Mouse (Mus musculus): ENCODE data around the gene Uqcrc2.

Gene Uqcrc2

DNA sequence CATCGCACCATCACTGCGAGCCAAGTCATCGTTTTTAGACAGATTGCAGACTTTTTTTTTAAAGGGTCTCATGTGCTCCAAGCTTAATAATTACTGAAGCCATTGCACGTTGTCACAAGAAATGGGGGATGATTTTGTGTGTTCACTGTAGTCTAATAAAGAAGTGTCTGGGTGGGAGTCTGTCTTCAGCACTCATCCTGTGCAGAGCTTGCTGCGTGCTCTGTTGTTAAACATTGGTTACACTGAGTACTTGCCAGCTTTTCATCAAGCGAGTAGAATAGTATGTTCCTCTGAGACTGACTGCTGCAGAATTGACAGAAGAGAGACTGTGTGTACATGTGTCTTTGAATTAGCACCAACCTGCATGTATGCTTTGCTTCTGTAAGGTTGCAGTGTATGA lies 50.3 kb downstream of the Uqcrc2 start:
- no peak for DNase-seq (ENCODE audit: extremely low spot score, low read depth, low spot score)

DNA sequence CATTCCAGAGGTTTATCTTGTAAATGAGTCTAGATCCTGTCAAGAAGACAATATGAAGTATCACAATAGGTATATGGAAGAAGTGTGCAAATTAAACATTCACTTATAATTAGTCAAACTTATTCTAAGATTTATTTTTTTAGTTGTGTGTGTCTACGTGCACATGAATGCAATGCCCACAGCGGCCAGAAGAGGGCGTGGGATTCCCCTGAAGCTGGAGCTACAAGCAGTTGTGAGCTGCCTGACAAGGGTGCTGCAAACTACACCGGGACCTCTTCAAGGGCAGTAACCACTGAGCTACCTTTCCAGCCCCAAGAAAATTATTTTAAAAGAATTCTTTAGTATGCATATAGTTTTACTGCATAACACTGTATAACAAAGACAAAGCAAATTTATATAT lies 55.7 kb downstream of the Uqcrc2 start:
- DNase-seq (ENCODE audit: extremely low spot score, low read depth, low spot score), result no peak

DNA sequence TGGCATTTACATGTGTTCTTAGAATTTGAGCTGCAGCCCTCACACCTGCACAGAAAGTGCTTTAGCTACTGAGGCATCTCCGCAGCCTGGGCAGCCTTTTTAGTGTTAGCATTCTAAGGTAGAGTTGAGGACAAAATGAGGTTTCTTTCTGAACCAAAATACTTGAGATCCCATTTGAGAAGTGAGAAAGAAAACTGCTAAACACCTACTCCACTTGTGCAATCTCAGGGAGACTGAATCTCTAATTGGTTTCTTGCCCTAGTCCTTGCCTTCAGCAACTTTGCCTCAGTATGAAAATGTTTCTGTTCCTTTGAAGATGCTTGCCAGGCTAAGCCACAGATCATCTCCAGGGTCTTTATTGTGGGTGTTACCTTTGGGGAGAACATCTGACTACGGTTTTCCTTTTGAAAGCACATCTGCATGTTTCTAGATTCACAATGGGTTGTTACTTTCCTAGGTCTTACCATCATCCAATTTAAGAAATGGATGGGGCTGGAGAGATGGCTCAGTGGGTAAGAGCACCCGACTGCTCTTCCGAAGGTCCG lies 58.9 kb downstream of the Uqcrc2 start:
- DNase-seq (ENCODE audit: extremely low spot score, low read depth, low spot score), result no peak

DNA sequence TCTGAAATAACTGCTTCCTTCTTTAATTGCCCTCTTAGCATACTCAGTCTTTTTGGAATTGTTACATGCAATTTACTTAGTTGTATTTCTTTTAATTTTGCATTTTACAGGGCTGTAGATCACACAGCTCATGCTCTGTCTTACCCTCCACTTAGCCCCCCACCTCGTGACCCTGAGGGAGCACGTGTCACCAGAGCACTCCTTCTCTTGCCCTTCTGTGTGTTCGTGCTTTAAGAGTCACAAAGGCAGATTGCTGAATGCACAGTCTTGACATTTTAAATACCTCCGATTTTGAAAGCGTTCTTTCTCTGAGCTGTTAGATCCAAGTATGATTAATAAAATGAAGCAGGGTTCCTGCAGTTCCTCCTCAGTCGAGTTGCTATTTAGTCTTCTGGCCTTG lies 60.2 kb downstream of the Uqcrc2 start:
- DNase-seq (ENCODE audit: extremely low spot score, low read depth, low spot score), result no peak

DNA sequence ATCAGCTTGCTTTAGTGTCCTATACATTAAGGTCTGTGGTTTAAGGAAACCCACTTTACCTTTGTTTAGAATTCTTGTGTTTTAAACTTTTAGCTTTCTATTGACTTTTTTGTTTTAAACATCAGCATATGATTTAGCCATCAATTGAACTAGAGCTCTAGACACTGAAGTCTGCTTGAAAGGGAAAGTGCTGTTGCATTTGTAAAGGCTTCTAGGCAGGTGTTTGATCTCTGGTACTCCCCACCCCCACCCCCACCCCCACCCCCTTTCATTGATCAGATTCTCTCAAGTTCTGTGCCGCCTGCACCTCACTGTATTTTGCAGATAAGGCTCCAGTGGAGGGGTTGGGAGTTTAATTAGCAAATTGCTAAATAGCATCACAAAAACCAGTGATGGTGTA lies 60.7 kb downstream of the Uqcrc2 start:
- DNase-seq (ENCODE audit: extremely low spot score, low read depth, low spot score), result no peak

DNA sequence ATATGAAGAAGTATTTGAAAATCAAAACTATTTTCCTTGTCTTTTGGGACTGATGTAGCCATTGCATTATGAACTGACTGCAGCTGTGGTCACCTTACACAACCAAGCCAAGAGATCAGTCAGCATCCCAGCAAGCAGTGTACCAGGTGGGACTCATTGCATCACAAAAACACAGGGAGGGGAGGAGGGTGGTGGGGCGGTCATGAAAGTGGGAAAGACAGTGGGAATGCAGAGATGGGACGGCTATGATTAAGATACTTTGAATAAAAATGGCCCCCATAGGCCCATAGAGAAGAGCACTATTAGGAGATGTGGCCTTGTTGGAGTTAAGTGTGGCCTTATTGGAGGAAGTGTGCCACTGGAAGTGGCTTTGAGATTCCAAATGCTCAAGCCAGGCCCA lies 61.4 kb downstream of the Uqcrc2 start:
- DNase-seq (ENCODE audit: extremely low spot score, low read depth, low spot score), result no peak

DNA sequence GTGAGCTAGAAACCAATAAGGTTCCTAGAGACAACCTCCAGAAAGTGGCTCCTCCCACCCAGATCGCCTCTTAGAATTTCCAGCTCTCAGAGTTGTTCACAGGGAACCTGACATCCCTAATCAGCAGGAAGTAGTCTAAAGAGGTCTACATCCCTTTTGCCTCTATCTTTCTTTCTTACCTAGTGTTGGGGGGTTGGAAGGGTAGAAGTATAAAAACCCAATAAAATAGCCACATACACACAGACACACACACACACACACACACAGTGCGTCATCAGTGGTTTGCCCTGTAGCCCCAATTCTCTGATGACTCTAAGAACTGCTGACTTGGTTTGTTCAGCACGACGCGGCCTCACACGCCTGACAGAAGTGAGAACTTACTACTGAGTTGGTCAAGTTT lies 64.6 kb downstream of the Uqcrc2 start:
- no peak for DNase-seq (ENCODE audit: extremely low spot score, low read depth, low spot score)

DNA sequence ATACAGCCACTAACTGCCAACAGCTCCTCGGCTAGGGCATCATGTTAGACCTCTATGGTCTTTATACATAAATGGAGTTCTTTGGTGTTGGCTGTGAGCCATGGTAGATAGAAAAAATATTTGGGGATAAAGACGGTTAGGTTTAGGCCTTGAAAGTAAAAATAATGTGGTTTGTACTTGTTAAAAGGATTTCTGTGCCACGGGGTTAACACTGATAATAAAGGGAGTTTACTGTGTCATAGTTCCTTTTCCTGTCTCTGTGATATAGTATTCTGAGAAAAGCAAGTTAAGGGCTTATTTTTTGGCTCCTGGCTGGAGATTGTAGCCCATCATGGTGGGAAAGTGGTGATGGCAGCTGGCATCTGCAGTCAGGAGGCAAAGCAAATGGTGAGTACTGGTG lies 68.9 kb downstream of the Uqcrc2 start:
- DNase-seq (ENCODE audit: extremely low spot score, low read depth, low spot score), result no peak

All from hindlimb bud, embryonic 11.5 days (tissue).